Mouse (Mus musculus): ENCODE data around the gene Ddx54. TPM values are rescaled to one million over a fixed set of nuclear protein-coding genes. Genes with fewer than 3 reads are reported as not detected.

Ddx54 gene
- total and polyA plus RNA-seq, 2 experiments from 2014 or later, result 31.9 to 37.3 TPM

DNA sequence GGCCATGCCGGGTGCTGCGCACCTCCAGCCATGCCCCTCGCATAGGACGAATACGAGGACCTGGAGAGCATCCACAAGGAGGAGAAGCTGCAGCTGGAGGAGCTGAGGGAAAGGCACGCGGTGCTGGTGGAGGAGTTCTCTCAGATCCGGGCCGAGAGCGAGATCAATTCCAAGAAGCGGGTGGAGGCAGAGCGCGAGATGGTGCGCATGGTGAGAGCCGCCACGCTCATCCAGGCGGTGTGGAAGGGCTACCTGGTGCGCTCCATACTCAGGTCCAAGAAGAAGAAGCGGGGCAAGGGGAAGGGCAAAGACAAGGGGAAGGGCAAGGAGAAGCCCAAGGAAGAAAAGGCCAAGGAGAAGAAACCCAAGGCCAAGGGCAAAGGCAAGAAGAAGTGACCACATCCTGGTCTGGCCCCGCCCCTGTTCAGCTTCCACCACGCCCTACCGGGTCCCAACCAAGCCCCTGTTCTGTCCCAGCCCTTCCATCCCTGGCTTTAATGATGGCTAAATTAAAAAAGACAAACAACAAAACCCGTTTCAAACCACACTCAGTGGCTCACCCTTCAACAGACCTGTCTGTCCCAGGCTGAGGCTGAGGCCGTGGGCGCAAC is 5.8 kb upstream of the Ddx54 start:
- no peak overlapping the region for H3K4me3 ChIP-seq (ENCODE audit: low read length)
- no peak for TF ChIP-seq CTCF (IDR thresholded peaks at IDR 0.05; ENCODE audit: low read depth)
- no peak overlapping the region for H3K4me2 ChIP-seq (ENCODE audit: low read depth, low read length)
- H3K36me3 ChIP-seq (ENCODE audit: insufficient read depth, low read length), result no peaks in the 10 kb centered on the region; the same call in 1 of the 2 replicates
- ATAC-seq, result no peak
- WGBS, result 66% methylated on average over 25 of the region's 25 CpGs
- no peak overlapping the region for H3K9ac ChIP-seq (replicated peaks; ENCODE audit: low read length)
- H3K4me1 ChIP-seq (ENCODE audit: insufficient read depth, low read length), result peaks cover 14% of the 10 kb centered on the region
- H3K27me3 ChIP-seq (ENCODE audit: insufficient read depth, low read length), result no peaks in the 10 kb centered on the region
- no peaks in the 10 kb centered on the region for H3K9me3 ChIP-seq (ENCODE audit: low read length)
- no peak overlapping the region for H3K27ac ChIP-seq
- no peak for DNase-seq (ENCODE audit: low spot score)

DNA sequence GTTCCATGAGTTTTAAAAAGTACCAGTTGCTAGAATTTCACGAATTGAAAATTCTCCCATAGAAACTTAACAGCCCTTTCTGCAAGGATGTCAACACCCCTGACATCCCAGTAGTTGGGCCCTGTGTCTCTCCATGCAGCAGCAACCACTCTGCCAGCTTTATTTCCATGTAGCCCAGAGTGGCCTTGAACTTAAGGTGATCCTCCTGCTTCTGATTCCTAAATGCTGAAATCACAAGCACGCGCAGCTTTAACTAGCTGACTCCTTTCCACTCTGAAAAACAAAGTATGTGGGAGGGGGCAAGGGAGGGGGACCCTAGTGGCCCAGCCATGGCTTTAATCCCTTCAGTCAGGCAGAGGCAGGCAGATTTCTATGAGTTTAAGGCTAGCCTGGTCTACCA is 5.2 kb upstream of the Ddx54 start:
- no peaks in the 10 kb centered on the region; the same call in 1 of the 2 replicates for H3K36me3 ChIP-seq (ENCODE audit: insufficient read depth, low read length)
- no peak overlapping the region for H3K9ac ChIP-seq (replicated peaks; ENCODE audit: low read length)
- no peak for DNase-seq (ENCODE audit: low spot score)
- WGBS, result 80% methylated on average over 3 of the region's 3 CpGs
- no peaks in the 10 kb centered on the region for H3K27me3 ChIP-seq (ENCODE audit: insufficient read depth, low read length)
- ATAC-seq, result no peak
- H3K4me2 ChIP-seq (ENCODE audit: low read depth, low read length), result no peak overlapping the region
- no peak overlapping the region for H3K4me3 ChIP-seq (ENCODE audit: low read length)
- peaks cover 16% of the 10 kb centered on the region for H3K4me1 ChIP-seq (ENCODE audit: insufficient read depth, low read length)
- TF ChIP-seq CTCF (IDR thresholded peaks at IDR 0.05; ENCODE audit: low read depth), result no peak
- H3K9me3 ChIP-seq (ENCODE audit: low read length), result no peaks in the 10 kb centered on the region
- no peak overlapping the region for H3K27ac ChIP-seq

DNA sequence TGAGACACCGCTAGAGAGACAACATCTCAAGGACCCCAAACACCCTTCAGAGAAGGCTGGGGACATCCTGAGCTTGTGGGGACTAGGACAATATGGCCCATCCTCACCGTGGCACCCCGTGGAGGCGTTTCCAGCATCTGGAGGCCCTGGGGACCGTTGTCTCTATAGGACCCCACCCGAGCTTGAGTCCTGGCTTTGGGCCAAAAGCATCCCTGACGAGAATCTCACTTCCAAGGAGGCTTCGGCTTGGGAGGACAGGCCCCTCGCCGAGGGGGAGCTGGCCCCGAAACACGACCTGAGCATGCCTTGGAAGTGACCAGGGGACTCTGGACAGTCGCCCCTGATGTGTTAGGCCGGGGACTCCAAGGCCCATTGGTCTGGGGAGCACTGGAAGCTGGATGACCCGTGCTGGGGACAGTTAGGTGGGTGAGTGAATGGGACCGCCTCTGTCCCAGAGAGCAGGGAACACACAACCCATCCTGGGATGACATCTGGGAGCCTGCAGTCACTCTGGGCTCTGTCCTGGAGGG is 3.2 kb upstream of the Ddx54 start:
- H3K4me2 ChIP-seq (ENCODE audit: low read depth, low read length), result no peak overlapping the region
- no peak overlapping the region for H3K4me3 ChIP-seq (ENCODE audit: low read length)
- no peak for TF ChIP-seq CTCF (IDR thresholded peaks at IDR 0.05; ENCODE audit: low read depth)
- DNase-seq (ENCODE audit: low spot score), result no peak
- ATAC-seq, result no peak
- no peaks in the 10 kb centered on the region for H3K27me3 ChIP-seq (ENCODE audit: insufficient read depth, low read length)
- H3K9me3 ChIP-seq (ENCODE audit: low read length), result no peaks in the 10 kb centered on the region
- 73% methylated on average over 16 of the region's 16 CpGs for WGBS
- peaks cover 20% of the 10 kb centered on the region for H3K4me1 ChIP-seq (ENCODE audit: insufficient read depth, low read length)
- no peak overlapping the region for H3K9ac ChIP-seq (replicated peaks; ENCODE audit: low read length)
- no peaks in the 10 kb centered on the region; the same call in 1 of the 2 replicates for H3K36me3 ChIP-seq (ENCODE audit: insufficient read depth, low read length)
- H3K27ac ChIP-seq, result no peak overlapping the region

DNA sequence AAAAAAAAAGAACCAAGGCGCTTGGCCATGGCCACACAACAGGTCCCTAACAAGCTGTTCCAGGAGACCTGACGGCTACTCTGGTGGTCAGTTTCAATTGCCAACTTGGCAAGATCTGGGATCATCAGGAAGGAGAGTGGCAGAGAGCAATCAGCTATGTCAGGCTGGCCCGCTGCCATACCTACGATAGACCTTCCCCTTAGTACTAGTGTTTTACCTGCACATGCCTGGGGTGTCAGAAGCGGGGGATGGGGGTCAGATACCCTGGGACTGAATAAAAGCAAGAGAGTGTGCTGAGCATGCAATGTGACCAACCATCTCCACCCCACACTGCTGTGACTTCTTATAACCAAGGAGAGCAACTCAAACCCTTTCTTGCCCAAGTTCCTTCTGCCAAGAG is 1.6 kb upstream of the Ddx54 start:
- ATAC-seq, result no peak
- 85% methylated on average over 5 of the region's 5 CpGs for WGBS
- Histone ChIP-seq H3K4me2 (ENCODE audit: low read depth, low read length) (peak overlapping the region; percentile 78), H3K9ac (replicated peaks; ENCODE audit: low read length) (peak overlapping the region; percentile 60; the same call in 1 of the 2 replicates), H3K4me1 (ENCODE audit: insufficient read depth, low read length) (peaks cover 14% of the 10 kb centered on the region), H3K4me3 (ENCODE audit: low read length) (peak overlapping the region; percentile 76; the same call in 1 of the 2 replicates), H3K27ac (no peak overlapping the region), H3K27me3 (ENCODE audit: insufficient read depth, low read length) (no peaks in the 10 kb centered on the region), H3K9me3 (ENCODE audit: low read length) (no peaks in the 10 kb centered on the region), H3K36me3 (ENCODE audit: insufficient read depth, low read length) (no peaks in the 10 kb centered on the region; the same call in 1 of the 2 replicates)
- no peak for DNase-seq (ENCODE audit: low spot score)
- TF ChIP-seq CTCF (IDR thresholded peaks at IDR 0.05; ENCODE audit: low read depth), result no peak

DNA sequence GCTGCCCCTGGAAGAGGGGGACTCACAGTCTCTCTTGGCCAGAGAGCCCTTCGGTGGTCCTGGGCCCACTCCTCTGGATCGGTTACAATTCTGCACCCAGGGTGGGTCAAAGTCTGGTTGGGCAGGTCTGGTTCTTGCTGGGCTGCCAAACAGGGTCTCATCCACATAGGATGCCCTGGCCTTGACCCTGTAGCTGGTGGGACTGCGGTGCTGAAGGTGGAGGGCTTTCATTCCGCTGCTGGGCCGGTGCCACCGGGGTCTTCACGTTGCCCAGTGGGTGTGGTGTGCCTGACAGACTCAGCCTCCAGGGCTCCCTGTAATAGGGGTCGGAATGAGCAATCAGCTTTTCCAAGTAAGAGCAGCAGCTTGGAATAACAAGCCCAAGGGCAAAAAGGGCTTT is 1.1 kb upstream of the Ddx54 start:
- peaks cover 14% of the 10 kb centered on the region for H3K4me1 ChIP-seq (ENCODE audit: insufficient read depth, low read length)
- H3K4me3 ChIP-seq (ENCODE audit: low read length), result peak overlapping the region; percentile 76
- ATAC-seq (no peak), DNase-seq (ENCODE audit: low spot score) (no peak)
- no peaks in the 10 kb centered on the region; the same call in 1 of the 2 replicates for H3K36me3 ChIP-seq (ENCODE audit: insufficient read depth, low read length)
- H3K27ac ChIP-seq, result peak overlapping the region; percentile 86; the same call in 1 of the 2 replicates
- H3K9me3 ChIP-seq (ENCODE audit: low read length), result no peaks in the 10 kb centered on the region
- H3K9ac ChIP-seq (replicated peaks; ENCODE audit: low read length), result peak overlapping the region; percentile 60
- TF ChIP-seq CTCF (IDR thresholded peaks at IDR 0.05; ENCODE audit: low read depth), result no peak
- no peaks in the 10 kb centered on the region for H3K27me3 ChIP-seq (ENCODE audit: insufficient read depth, low read length)
- peak overlapping the region; percentile 78 for H3K4me2 ChIP-seq (ENCODE audit: low read depth, low read length)
- WGBS, result 37% methylated on average over 8 of the region's 8 CpGs

DNA sequence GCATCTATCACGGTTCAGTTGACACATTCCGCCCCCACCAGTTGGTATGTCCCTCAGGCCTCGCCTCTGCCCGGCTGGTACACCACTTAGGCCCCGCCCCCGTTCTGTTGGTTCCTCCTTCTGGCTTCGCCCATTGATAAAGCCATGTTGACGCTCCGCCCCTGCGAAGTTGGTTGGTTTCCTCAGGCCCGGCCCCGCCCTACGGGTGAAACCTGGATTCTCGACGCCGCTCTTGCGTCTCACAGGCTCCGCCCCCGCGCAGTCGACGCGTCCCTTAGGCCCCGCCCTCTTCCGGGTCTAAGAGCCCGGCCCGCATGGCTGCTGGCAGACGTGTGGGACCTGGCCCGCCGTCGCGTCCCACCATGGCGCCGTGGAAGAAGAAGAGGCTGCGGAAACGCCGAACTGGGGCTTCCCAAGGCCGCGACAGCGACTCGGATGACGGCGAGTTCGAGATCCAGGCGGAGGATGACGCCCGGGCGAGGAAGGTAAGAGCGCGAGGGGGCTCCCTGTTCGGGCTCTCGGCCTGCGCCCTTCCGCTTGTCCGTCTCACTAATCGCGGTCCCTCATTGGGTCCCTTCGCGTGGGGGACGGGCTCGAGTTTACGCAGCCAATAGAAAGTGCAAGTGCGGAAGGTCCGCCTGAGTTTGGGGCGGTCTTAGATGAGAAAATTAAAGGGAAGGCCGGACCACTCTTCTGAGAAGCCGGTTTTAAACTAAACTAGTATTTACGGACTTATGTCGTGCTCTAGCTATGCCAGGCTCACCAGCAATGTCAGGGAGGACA is 474 bp downstream of the Ddx54 start:
- H3K4me3 ChIP-seq (ENCODE audit: low read length), result peak overlapping the region; percentile 76
- DNase-seq (ENCODE audit: low spot score), result peak; percentile 100

More for the DNA sequence above, 474 bp downstream of the Ddx54 start:
- Histone ChIP-seq H3K36me3 (ENCODE audit: insufficient read depth, low read length) (no peaks in the 10 kb centered on the region; the same call in none of the 2 replicates), H3K27me3 (ENCODE audit: insufficient read depth, low read length) (no peaks in the 10 kb centered on the region), H3K4me2 (ENCODE audit: low read depth, low read length) (peak overlapping the region; percentile 86), H3K4me1 (ENCODE audit: insufficient read depth, low read length) (peaks cover 14% of the 10 kb centered on the region), H3K9me3 (ENCODE audit: low read length) (no peaks in the 10 kb centered on the region), H3K9ac (replicated peaks; ENCODE audit: low read length) (peak overlapping the region; percentile 60), H3K27ac (peak overlapping the region; percentile 86)
- TF ChIP-seq CTCF (IDR thresholded peaks at IDR 0.05; ENCODE audit: low read depth), result no peak
- under 1% methylated on average over 69 of the region's 69 CpGs for WGBS
- ATAC-seq, result peak; percentile 96

All from hindbrain, postnatal 0 days (tissue).